Mouse (Mus musculus): ENCODE results near the gene Phospho2.
A peak's percentile ranks its signal among the peaks of the same experiment; 100 is the strongest.

- TF ChIP-seq CTCF (IDR thresholded peaks at IDR 0.05; ENCODE audit: borderline replicate concordance, control insufficient read depth, extremely low read depth, insufficient read depth, low read length, poor library complexity) = peak; percentile 95
- no peak for TF ChIP-seq POLR2A (IDR thresholded peaks at IDR 0.05; ENCODE audit: control insufficient read depth, extremely low read depth, insufficient read depth, low read length, poor library complexity)
Measured at GRCm38 (mm10) chr2:69802911-69803312, 13.5 kb downstream of the Phospho2 start.
